Mouse (Mus musculus): ENCODE measurements around the gene A4gnt. TPM values are rescaled to one million over a fixed set of nuclear protein-coding genes. Genes with fewer than 3 reads are reported as not detected.

A4gnt gene
- total and polyA plus RNA-seq, 3 experiments: 0.04 TPM; not detected in 2

DNA sequence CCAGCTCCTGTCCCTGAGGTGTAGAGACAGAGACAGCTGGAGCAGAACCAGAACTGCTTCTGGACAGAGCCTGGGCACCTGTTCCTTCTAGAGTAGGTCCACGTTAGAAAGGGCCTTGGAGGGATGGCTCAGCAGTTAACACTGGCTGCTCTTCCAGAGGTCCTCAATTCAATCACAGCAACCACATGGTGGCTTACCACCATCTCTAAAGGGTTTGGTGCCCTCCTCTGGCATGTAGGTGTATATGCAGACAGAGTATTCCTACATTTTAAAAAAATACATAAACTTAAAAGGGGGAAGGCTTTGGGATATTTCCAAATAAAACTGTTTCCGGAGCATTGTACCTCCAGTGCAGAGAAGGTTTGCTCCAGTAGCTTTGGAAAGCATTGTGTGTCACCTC, 31.6 kb upstream of the A4gnt start:
- H3K27ac ChIP-seq (ENCODE audit: control insufficient read depth, low read depth, low read length): no peak overlapping the region
- no peak overlapping the region for H3K4me3 ChIP-seq (ENCODE audit: control insufficient read depth in 1 of 2, insufficient read depth in 1 of 2, low read depth in 2 of 2, low read length in 2 of 2)
- no peaks in the 10 kb centered on the region for H3K27me3 ChIP-seq (ENCODE audit: control insufficient read depth in 1 of 2, insufficient read depth in 2 of 2, low read length in 2 of 2)
- peaks cover 18 to 19% of the 10 kb centered on the region in 2 experiments for H3K36me3 ChIP-seq (ENCODE audit: control insufficient read depth in 1 of 2, insufficient read depth in 2 of 2, low read length in 2 of 2)
- peaks cover 1 to 12% of the 10 kb centered on the region in 2 experiments; a peak in 3 of 4 replicates for H3K4me1 ChIP-seq (ENCODE audit: control insufficient read depth in 1 of 2, insufficient read depth in 2 of 2, low read length in 2 of 2)
- no peak overlapping the region for H3K9ac ChIP-seq (ENCODE audit: control insufficient read depth, low read depth, low read length, poor library complexity, severe bottlenecking)
- peak; percentile 74 for DNase-seq (ENCODE audit: low read depth, low spot score)
- TF ChIP-seq UBTF (IDR thresholded peaks at IDR 0.05; ENCODE audit: borderline replicate concordance, insufficient read depth, low read depth, low read length): no peak
- no peak for TF ChIP-seq TAL1 (IDR thresholded peaks at IDR 0.05; ENCODE audit: low read length)
- no peak for TF ChIP-seq ZMIZ1 (IDR thresholded peaks at IDR 0.05; ENCODE audit: low read depth, low read length)
- TF ChIP-seq SIN3A (IDR thresholded peaks at IDR 0.05; ENCODE audit: low read length): peak; percentile 44; the same call in 1 of the 2 replicates
- no peak for TF ChIP-seq TCF12 (IDR thresholded peaks at IDR 0.05; ENCODE audit: low read depth, low read length)
- no peak for TF ChIP-seq MAFK (IDR thresholded peaks at IDR 0.05; ENCODE audit: borderline replicate concordance, low read depth, low read length)
- no peak for TF ChIP-seq E2F4 (IDR thresholded peaks at IDR 0.05; ENCODE audit: borderline replicate concordance, low read depth, low read length)
- TF ChIP-seq ZKSCAN1 (IDR thresholded peaks at IDR 0.05; ENCODE audit: low read depth, low read length): no peak
- no peak for TF ChIP-seq POLR2A (IDR thresholded peaks at IDR 0.05; ENCODE audit: control insufficient read depth in 1 of 2, insufficient read depth in 1 of 2, low read depth in 1 of 2, low read length in 2 of 2, poor library complexity in 1 of 2)
- TF ChIP-seq ZNF384 (IDR thresholded peaks at IDR 0.05; ENCODE audit: low read depth, low read length): peak; percentile 57; the same call in 1 of the 2 replicates
- TF ChIP-seq HCFC1 (IDR thresholded peaks at IDR 0.05; ENCODE audit: low read depth, low read length): 0 out of 2 replicates have a peak, but pooled peaks have one; percentile 6
- no peak for TF ChIP-seq ELF1 (IDR thresholded peaks at IDR 0.05; ENCODE audit: low read depth, low read length)
- no peak for TF ChIP-seq USF1 (IDR thresholded peaks at IDR 0.05; ENCODE audit: low read depth, low read length)
- no peak for TF ChIP-seq MAZ (IDR thresholded peaks at IDR 0.05; ENCODE audit: low read depth, low read length)
- TF ChIP-seq ZC3H11A (IDR thresholded peaks at IDR 0.05; ENCODE audit: low read depth, low read length): peak; percentile 60
- TF ChIP-seq RCOR1 (IDR thresholded peaks at IDR 0.05; ENCODE audit: low read depth, low read length): peak; percentile 44; the same call in 1 of the 2 replicates
- peak; percentile 43; the same call in 1 of the 2 replicates for TF ChIP-seq MXI1 (IDR thresholded peaks at IDR 0.05; ENCODE audit: low read depth, low read length)
- TF ChIP-seq TBP (IDR thresholded peaks at IDR 0.05; ENCODE audit: low read depth, low read length): no peak
- TF ChIP-seq NRF1 (IDR thresholded peaks at IDR 0.05; ENCODE audit: insufficient read depth, low read depth, low read length, poor library complexity, severe bottlenecking): no peak
- peak; percentile 66 for TF ChIP-seq MAX (IDR thresholded peaks at IDR 0.05; ENCODE audit: low read length)
- TF ChIP-seq MYB (IDR thresholded peaks at IDR 0.05; ENCODE audit: low read depth, low read length): no peak
- TF ChIP-seq ETS1 (IDR thresholded peaks at IDR 0.05; ENCODE audit: low read depth, low read length): no peak
- peak; percentile 67 for TF ChIP-seq SMC3 (IDR thresholded peaks at IDR 0.05; ENCODE audit: low read depth, low read length)
- no peak for TF ChIP-seq KAT2A (conservative IDR thresholded peaks at IDR 0.05; ENCODE audit: low read depth, low read length)
- peak; percentile 40 to 77 (median 53); a peak in 5 of 6 replicates for TF ChIP-seq CTCF (IDR thresholded peaks at IDR 0.05 in 2 of 3, conservative IDR thresholded peaks at IDR 0.05 in 1 of 3; ENCODE audit: control insufficient read depth in 1 of 3, insufficient read depth in 1 of 3, low read depth in 2 of 3, low read length in 3 of 3, poor library complexity in 1 of 3, severe bottlenecking in 1 of 3)
- TF ChIP-seq RAD21 (IDR thresholded peaks at IDR 0.05; ENCODE audit: low read depth, low read length): peak; percentile 77
- peak; percentile 90 for TF ChIP-seq MYC (IDR thresholded peaks at IDR 0.05; ENCODE audit: low read depth, low read length)
- TF ChIP-seq USF2 (IDR thresholded peaks at IDR 0.05; ENCODE audit: borderline replicate concordance in 1 of 2, insufficient read depth in 1 of 2, low read depth in 1 of 2, low read length in 2 of 2): no peak
- TF ChIP-seq POLR2AphosphoS5 (IDR thresholded peaks at IDR 0.05; ENCODE audit: borderline replicate concordance, low read depth, low read length): no peak
- H3K9me3 ChIP-seq (replicated peaks; ENCODE audit: insufficient read depth, low read length): no peaks in the 10 kb centered on the region
- peaks cover 28% of the 10 kb centered on the region for H3K79me2 ChIP-seq (ENCODE audit: control insufficient read depth, insufficient read depth, low read length, poor library complexity)

All from MEL (cell line).